Mouse (Mus musculus): ENCODE measurements at regions not wholly inside any gene's neighbourhood (a gene's known extent, or its start where the extent isn't known, plus 50 kb on each side); places are given as distances from the start of the nearest gene placed in this dataset.

DNA sequence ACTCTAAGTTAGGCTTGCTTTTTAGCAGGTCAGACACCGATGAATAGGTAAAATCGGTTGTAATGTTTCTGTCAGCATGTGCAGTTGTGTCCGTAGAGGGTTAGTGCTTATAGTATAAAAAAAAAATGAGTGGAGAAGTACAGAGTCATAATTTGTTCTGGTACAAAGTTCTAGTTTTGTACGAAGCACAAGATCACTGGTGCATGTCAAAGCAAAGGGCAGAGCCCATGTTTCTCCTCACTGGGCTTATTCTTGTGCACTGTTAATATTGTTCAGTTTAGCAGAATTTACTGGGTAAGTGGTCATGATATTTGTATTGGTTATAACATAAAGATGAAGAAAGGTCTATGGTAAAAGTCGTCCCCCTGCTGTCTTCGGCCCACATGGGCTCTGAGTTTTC, 330.4 kb upstream of the Fam241a start:
- DNase-seq (ENCODE audit: low read depth): no peak

DNA sequence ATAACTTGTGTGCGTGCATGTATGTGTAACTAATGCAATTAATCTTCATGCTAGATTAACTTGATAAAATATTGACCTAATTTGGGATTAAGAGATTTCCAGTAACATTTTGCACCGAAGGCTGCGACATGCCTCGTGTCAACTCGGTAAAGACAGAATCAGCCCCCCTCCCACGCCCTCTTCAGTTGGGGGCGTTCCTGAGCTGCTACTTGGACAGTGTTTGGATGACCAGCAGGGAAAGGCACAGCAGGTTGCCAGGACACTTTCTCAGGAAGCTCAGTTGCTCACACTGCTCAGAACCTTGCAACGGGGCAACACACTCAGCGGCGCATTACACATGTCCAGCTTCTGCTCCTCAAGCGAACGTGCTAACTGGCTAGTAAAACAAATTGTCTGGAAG, 326.2 kb upstream of the Fam241a start:
- DNase-seq (ENCODE audit: low read depth): no peak

DNA sequence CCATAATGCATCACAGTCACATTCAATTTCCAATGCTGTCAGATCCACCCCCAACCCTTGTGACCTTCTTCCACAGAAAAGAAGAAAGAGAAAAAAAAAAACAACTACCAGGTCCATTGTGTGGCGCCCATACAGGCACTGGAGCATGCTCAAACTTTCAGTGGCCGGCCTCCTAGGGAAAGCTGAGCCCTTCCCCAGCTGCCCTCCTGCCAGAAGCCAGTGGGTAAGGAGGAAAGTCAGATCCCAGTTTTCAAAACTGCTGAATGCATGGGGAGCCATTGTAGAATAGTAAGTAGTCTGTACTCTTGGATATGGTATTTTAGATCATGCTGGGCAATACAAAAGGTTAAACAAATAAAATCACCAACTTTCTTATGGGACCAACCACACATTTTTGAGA, 325.5 kb upstream of the Fam241a start:
- no peak for DNase-seq (ENCODE audit: low read depth)

DNA sequence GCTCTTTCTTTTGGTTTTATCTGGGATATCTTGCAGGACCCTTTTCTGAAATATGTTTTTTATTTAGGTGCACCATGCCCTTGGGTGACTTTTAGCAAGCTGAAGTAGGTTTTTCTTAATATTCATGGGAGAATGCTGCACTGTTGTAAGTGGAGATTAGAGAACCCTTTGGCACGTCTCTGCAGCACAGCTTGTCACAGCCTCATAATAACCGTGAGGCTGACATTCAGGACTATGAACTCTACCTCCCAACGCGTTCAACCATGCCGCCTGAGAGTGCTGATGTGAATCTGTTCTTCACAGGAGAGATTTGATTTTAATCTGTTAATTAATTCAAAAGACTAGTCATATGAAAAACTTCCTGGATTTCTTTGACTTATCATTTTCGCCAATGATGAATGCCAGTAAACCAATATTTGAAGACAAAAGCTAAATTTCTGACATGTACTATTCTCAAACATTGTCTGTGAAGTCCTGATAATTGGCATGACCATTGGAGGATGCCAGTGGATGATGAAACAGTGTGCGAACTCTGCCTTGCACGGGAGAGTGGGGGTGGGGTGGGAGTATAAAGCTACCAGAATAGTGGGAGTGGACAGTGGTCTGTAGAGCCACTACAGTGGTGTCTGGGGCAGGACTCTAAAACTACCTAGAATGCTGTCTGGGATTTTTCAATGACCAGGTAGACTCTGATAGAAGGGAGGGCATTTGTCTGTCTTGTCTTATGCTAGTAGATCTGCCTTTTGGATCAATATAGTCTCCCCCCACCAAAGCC, 324.8 kb upstream of the Fam241a start:
- DNase-seq (ENCODE audit: low read depth): no peak

DNA sequence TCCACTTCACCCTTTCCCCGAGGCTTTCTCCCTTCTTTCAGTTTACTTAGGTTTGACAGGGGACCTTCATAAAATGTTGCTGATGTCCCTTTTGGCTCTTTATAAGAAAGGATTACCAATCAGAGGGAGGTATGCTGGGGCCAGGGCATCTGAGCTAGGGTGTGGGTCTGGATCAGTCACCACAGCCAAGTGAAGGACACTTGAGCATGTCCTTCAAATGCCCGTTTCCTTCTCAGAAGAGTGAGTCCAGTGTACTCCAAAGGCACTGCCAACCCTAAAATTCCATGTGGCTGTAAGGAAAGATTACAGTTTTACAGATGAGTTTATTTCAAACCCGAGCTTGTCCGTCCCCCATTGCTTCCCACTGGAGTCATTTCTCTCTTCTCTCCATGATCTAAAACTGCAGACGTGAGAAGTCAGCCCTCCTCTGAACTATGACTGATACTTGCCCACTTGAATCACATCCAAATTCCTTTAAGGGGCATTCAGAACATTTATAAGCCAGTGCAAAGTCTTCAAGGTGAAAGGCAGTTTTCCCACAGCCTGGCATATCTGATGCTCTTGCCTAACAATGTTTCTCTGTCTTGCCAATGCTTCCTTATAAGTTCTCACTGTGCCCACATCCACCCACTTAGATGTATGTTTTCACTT, 321.8 kb upstream of the Fam241a start:
- DNase-seq (ENCODE audit: low read depth): no peak

DNA sequence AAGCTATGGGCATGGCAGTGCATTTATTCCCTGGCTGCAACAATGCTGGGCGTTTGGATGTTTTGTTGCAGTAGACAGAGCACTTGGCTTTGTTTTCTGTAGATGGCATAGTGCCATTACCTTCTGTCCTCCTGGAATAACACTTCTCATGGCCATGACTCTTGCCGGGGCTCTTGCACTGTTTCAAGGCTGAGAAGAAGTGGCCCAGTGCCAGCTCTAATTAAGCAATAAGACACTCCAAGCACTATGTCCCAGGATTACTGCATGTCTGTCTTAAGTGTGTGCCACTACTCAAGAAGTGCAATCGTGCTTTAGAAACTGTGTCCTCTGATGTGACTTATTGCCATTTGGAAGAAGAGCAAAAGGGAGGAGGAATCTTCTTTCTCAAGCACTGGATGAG, 316.1 kb upstream of the Fam241a start:
- DNase-seq (ENCODE audit: low read depth): no peak

DNA sequence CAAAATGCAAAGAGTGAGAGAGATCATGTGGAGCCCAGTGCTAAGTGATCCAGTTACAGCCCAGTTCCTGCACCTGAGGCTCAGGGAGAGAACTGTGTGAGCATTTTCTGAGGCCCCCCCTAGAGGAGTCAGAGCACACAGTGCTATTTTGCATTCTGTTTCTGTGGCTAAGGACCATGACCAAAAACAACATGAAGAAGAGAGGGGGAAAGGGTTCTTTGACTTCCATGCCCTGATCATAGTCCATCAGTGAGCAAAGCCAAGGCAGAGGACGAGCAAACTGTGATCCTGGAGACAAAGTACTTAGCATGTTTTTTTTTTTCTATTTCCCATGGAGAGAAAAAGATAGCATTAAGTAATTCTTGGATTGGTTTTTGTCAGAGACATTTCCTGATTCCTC, 314.5 kb upstream of the Fam241a start:
- no peak for DNase-seq (ENCODE audit: low read depth)

DNA sequence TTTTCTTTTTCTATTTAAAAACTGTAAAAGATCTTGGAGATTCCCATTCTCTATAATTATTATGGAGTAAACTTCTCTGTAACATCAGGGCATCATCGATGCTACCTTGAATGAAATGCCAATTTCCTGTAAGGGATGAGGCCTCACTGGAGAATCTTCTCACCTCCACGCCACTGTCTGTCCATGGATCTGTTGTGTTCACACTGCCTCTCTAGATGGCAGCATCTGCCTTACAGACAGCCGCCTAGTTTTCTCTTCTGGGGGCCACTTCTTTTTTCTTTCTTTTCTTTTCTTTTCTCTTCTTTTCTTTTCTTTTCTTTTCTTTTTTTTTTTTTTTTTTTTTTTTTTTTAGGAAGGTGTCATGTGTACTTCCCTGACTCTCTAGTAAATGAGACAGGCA, 310.8 kb upstream of the Fam241a start:
- no peak for DNase-seq (ENCODE audit: low read depth)

DNA sequence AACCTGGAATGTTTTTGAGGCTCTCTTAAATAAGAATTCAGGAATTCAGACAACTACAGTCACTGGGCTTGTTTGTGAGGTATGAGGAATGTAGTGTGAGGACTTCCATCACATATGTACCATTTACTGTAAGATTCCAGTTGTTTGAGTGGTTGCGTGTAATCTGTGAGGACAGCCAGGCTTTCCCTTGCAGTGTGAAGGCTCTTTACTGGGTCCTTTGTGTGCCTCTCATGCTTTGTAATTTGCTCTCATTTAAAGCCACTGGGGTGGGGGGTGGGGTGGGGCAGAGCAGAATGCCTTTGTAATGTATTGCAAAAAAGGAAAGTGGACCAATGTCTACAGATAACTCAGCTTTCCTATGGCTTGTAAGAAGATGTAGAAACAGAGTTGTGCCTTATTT, 310.4 kb upstream of the Fam241a start:
- DNase-seq (ENCODE audit: low read depth): no peak

DNA sequence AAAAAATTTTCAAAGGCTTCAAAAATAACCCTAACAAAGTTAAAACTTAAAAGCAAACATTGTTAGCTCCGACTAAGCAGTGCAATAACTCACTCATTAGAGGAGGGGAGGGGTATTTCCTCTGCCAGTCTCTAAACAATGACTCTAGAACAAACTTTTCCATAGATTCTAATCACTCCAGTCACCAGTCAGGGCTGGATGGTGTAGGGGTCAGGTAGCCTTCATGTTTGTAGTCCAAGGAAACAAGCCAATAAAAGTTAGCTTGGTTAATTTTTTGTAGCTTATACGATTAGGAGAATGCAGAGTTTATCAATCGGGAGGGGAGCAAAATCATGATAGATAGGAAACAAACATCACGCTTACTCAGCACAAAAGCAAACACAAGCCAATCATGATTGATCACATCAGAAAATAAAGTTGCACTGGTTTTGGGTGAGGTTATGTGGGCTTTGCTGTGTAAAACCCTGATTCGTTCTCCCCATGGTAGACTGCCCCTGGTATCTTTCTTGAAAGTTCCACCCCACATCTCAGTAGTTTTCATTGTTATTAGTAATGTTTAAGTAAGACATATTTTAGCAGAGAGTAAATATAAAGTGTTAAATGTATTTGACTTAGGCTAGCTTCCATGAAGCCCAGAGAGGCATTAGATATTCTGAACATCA, 304.6 kb upstream of the Fam241a start:
- no peak for DNase-seq (ENCODE audit: low read depth)

DNA sequence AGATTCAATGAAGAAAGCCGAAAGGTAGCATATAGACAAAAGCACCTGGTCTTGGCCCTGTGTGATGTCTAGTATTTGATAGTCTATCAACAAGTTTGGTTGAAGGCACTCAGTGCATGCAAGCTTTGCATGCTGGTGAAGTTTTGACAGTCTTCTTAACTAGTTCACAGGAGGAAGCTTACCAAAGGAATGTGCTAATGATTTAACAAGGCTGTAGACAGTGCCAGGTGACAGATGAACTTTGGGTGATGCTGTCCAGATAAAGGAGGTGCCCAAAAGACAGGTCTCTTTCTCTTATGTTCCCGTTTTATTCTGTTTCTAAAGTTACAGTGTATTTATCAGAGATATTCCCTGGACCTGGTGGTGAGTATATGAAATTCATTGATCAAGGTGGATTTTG, 303.3 kb upstream of the Fam241a start:
- no peak for DNase-seq (ENCODE audit: low read depth)

DNA sequence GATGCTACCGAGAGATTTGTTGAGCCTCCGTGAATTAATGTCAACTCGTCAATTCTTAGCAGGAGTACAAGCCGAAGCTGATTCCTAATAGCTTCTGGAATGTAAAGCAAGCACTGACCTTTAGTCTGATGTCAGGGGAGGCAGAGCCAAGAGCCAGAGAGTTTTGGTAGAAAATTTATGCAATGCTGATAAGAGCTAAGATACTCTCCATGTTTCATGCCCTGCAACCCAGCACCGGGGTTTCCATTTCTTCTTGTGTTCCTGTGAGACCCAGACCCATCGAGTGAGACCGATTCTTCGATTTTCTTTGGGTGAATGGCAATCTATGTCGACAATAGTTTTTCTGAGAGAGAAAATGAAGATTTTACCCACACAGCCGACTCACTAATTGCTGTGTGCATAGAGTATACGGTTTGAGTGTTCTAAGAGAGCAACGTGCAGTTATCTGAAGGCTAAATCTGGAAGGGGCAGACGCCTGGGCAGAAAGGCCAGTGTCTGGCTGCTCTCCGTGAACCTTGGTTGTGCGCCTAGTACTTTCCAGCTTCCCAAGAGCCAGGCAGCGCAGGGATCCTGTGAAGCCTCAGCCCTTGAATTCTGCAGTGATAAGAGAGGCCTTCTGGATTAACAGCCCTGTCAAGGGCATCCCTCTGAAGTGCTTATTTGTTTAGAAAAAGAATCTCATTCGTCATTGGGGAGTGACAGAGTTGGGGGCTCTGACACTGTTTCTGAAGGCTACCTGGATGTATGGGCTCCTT, 296.1 kb upstream of the Fam241a start:
- no peak for DNase-seq (ENCODE audit: low read depth)

DNA sequence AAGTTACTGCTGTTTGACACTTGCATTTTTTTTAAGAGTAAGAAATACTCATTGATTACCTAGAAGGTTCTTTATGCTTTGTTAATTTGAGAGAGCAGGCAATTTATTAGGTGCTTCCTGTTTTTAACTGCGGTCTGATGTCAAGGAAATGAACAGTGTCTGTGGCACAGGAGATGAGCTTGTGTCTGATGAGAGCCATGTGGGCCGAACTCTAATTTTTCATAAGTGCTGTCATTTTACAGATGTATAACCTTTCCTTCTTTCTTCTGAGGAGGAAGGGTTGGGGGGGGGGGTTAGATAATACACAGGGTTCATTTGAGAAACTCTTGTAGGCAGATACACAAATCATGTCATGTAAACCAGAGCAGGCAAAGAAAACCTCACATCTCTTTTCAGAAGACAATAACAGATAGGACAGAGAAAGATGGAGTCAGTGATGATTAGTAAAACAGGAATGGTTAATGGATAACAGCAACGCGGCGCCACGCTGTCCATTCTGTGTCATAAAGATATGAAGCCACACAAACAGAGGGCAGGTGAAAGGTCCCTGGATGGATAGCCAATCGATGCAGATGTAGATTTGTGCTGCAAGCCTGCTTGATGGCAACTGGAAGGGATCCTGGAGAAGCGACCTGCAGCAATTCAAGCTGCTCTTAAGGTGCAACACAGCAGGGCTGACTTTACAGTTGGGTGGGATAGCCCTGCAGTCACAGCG, 291.4 kb upstream of the Fam241a start:
- peak; percentile 1 for DNase-seq (ENCODE audit: low read depth)

DNA sequence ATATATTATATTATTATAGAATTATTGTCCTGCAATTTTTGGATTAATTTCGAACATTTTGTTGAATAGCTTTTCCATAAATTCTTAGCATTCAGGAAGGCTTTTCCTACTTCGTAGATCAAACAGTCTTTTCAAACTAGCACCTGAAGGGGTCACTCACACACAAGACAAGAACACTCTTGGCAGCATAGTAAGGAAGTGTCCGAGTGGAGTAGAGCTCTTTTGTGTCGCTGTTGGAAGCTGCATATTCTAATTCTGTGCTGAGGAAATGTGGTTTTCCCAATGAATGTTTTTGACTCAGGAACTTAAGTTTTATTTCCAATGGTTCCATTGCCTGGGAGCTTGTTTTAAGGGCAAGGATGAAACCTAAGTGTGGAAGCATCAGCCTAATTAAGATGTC, 290.2 kb upstream of the Fam241a start:
- DNase-seq (ENCODE audit: low read depth): no peak

DNA sequence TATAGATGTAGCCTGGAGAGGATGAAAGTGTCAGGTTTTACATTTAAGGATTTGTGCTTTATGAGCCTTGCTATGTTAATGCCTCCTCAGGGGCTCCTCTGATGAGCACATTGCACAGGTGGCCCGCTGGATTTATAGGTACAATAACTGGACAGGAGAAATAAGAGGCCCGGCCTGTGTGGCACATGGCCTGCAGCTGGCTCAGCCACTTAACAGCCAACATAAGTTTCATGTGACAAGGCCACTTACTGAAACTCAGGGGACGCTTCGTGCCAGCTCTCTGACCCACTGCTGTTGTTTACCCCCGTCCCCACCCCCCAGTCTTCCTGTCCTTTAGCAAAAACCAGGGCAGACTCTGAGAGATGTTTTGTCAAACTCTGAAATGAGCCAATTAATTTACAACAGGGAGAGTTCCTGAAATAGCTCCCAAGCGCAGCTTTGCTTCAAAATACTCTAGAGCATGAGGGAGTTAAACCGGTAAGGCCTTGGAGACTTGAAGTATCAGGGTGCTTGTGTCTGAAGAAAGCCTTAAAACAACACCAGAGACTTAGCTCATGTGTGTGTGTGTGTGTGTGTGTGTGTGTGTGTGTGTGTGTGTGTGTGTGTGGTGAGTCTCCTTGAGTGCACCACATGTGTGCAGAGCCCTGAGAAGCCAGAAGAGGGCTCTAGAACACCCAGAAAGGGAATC, 285.2 kb upstream of the Fam241a start:
- DNase-seq (ENCODE audit: low read depth): no peak

DNA sequence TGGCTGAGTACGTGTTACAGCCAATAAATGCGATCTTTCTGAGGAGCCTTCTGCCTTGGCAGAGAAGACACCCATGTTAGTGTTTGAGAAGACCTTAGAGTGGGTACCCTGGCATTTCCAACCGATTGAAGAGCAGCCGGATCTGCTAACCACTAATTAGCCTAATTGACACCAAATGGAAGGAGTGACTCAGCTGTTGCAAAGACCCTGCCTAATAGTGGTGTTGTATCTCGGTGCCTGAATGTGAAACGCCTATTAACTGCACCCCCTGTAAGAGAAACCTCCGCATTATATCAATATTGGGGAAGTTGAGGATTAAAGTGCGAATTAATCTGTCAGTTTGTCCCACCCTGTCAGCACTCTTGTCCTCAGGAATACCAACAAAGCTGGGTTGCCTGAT, 253.1 kb upstream of the Fam241a start:
- DNase-seq (ENCODE audit: low read depth): no peak

DNA sequence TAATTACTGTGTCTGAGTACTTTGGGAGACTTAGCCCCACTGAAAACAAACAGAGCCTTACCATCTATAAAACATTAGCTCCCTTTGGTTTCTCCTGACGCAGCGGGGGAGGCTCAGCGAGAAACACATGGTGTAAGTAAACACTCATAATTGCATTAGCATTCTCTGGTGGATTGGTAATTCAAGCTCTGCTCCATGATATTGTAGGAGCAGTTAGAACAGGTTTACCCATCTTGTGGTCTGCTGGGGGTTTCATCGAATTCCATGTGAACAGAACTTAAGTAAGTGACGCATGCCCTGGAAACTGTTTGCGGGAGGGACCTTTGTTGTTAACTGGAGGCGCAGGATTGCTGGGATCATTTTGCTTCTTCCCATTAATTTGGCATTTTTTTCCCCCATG, 249.2 kb upstream of the Fam241a start:
- DNase-seq (ENCODE audit: low read depth): no peak

DNA sequence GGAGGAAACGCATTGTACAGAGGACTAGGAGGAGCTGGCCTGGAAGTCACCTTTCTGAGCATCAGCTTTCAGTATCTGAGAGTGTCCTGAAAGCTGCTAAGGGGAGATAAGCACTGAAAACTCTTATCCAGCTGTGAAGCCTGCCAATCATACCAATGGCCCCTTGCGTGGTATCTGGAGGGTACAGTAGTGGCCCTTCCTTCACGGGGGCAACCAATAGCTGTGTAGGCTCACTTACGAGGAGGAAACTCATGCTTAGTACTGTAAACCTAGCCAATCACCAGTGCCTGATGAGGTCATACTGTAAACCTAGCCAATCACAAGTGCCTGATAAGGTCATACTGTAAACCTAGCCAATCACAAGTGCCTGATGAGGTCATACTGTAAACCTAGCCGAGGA, 231.7 kb upstream of the Fam241a start:
- DNase-seq (ENCODE audit: low read depth): no peak

DNA sequence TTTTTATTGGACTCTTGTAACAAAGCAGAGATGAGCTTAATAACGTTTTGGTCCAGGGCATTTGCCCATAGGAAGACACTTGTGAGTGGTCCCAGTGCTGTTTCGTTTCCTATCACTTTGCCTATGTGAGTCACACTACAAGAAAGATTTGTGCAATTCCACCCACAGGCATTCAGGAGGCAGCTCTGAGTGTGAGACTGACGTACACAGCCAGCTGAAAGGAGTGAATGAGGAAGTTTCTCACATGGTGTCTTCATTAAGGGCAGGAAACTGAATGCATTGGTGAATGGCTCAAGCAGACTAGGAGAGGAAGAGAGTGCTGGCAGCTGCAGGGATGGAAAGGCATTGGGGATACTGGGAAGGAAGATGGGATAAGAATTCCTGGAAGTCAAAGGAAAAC, 230.5 kb upstream of the Fam241a start:
- peak; percentile 5 for DNase-seq (ENCODE audit: low read depth)

DNA sequence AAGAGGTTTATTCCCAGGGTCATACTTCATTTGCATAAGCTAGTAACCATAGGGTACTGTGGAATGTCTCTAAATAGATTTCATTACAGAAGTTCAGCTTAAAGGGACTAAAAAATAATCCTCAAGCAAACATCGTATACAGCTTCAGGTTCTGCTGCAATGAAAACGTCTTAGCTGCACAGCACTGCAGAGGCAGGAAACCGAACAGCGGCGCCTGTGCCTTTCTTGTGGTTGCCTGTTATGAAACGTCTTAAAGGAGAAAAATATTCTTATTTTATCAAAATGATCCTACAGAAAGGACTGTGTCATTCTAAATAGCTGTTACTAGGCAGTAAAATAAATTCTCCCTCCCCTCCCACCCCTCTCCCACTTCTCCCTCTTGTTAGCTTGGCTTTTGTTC, 226.0 kb upstream of the Fam241a start:
- peak; percentile 56 for DNase-seq (ENCODE audit: low read depth)

DNA sequence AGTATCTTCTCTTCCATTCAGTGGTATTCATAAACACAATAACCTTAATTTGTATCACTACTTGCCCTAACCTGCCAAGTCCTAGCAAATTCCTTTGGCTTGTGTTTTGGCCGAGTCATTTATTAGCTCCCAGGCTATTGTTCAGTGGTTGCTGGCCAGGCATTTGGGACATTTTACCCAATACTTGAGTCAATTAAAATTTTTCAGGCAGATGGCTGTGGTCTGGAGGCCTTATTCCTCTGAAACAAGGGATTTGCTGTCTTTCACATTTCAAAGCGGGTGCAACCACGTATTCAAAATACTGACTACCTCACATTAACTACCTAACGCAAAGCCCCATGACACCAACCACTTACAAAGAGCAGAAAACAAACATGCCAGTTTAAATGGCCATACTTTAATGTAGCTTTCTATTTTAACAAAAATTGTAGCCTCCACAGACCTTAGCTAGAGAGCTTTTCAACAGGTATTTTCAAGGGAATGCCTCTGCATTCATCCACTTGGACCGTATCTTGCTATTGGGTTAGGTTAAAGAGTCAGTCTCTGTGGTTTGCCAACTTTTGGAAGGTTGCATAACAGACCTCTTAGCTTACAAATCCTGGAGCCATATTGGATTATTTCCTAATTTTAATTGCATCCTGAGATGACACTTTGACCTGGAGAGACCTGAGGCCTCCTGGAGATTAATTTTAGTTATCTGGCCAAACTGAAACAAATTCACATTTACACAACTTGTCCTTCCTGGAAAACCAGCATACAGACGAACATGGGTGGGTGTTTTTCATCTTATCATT, 224.7 kb upstream of the Fam241a start:
- no peak for DNase-seq (ENCODE audit: low read depth)
